ENCODE assay signal across 7 mouse cellular contexts in the genomic region with DNA sequence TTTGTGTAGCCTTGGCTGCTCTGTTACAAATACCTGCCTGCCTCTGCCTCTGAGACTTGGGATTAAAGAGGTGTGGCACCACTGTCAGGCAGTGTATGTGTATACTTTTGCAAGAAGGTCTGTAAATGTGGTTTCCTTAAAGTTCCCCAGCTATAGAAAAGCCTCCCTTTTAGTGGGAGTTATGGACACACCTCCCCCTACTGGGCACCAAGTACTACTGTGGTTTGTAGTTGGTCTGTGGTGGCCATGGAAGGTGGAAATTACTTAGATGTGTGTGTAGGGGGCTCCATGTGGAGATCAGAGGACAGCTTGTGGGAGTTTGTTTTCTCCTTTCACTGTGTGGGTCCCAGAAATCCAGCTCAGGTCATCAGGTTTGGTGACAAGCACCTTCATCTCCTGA. TPM values are rescaled to one million over a fixed set of nuclear protein-coding genes. Genes with fewer than 3 reads are reported as not detected.
DNase-seq lines count a peak whose midpoint lies in the region; ATAC-seq and TF ChIP-seq lines count a peak whose summit lies in the region.

No protein-coding gene starts in this region.

- no peak for DNase-seq in hindbrain, embryonic 14.5 days (ENCODE audit: low spot score)
- peak; percentile 11 for DNase-seq in thymus, postnatal 4 days
- DNase-seq in thymus, adult 2 months = no peak
- DNase-seq in urinary bladder, postnatal 36 days (ENCODE audit: low spot score in 2 of 2) = no peak
- no peak for DNase-seq in right cerebral cortex, postnatal 36 days (ENCODE audit: low spot score in 2 of 2)

- no peaks in the 10 kb centered on the region for H3K9me3 ChIP-seq in hindbrain, embryonic 13.5 days
- no peaks in the 10 kb centered on the region; the same call in 1 of the 2 replicates for H3K9me3 ChIP-seq in hindbrain, embryonic 14.5 days (ENCODE audit: control insufficient read depth, low read length)

- H3K4me1 ChIP-seq in hindbrain, embryonic 13.5 days (replicated peaks) = peaks cover 6% of the 10 kb centered on the region
- H3K4me1 ChIP-seq in hindbrain, embryonic 14.5 days (replicated peaks; ENCODE audit: control insufficient read depth, insufficient read depth, low read length) = no peaks in the 10 kb centered on the region
- no peaks in the 10 kb centered on the region for H3K4me1 ChIP-seq in thymus, adult 2 months (replicated peaks; ENCODE audit: control insufficient read depth, insufficient read depth, low read length)
- H3K4me1 ChIP-seq in cortical plate, adult 2 months (ENCODE audit: control insufficient read depth, insufficient read depth, low read length) = no peaks in the 10 kb centered on the region

- H3K4me3 ChIP-seq in hindbrain, embryonic 13.5 days = no peak overlapping the region
- H3K4me3 ChIP-seq in hindbrain, embryonic 14.5 days (replicated peaks; ENCODE audit: low read length) = no peak overlapping the region
- H3K4me3 ChIP-seq in thymus, adult 2 months (ENCODE audit: control insufficient read depth, insufficient read depth, low read length) = no peak overlapping the region
- H3K4me3 ChIP-seq in cortical plate, adult 2 months (ENCODE audit: insufficient read depth, low read length) = no peak overlapping the region

- no peak overlapping the region for H3K9ac ChIP-seq in hindbrain, embryonic 13.5 days
- H3K9ac ChIP-seq in hindbrain, embryonic 14.5 days = no peak overlapping the region

- no peak overlapping the region for H3K27ac ChIP-seq in hindbrain, embryonic 13.5 days
- no peak overlapping the region for H3K27ac ChIP-seq in hindbrain, embryonic 14.5 days
- no peak overlapping the region for H3K27ac ChIP-seq in thymus, adult 2 months (ENCODE audit: control insufficient read depth, insufficient read depth, low read length)
- H3K27ac ChIP-seq in cortical plate, adult 2 months (ENCODE audit: insufficient read depth, low read length) = no peak overlapping the region

- H3K27me3 ChIP-seq in hindbrain, embryonic 13.5 days = 0 out of 2 replicates have a peak, but pooled peaks cover 10% of the 10 kb centered on the region
- H3K27me3 ChIP-seq in hindbrain, embryonic 14.5 days (ENCODE audit: control insufficient read depth, insufficient read depth, low read length) = no peaks in the 10 kb centered on the region
- H3K27me3 ChIP-seq in thymus, adult 2 months (ENCODE audit: control insufficient read depth, insufficient read depth, low read length) = no peaks in the 10 kb centered on the region

- H3K36me3 ChIP-seq in hindbrain, embryonic 13.5 days = no peaks in the 10 kb centered on the region
- no peaks in the 10 kb centered on the region for H3K36me3 ChIP-seq in hindbrain, embryonic 14.5 days (replicated peaks; ENCODE audit: control insufficient read depth, insufficient read depth)
- H3K36me3 ChIP-seq in thymus, adult 2 months (ENCODE audit: control insufficient read depth, insufficient read depth, low read length) = no peaks in the 10 kb centered on the region

- no peak for TF ChIP-seq CTCF in thymus, adult 2 months (IDR thresholded peaks at IDR 0.05; ENCODE audit: borderline replicate concordance, control insufficient read depth, extremely low read depth, insufficient read depth, low read length, poor library complexity)
- TF ChIP-seq CTCF in cortical plate, adult 2 months (IDR thresholded peaks at IDR 0.05; ENCODE audit: extremely low read depth, insufficient read depth, low read length) = peak; percentile 39; the same call in 1 of the 2 replicates

- TF ChIP-seq POLR2A in thymus, adult 2 months (IDR thresholded peaks at IDR 0.05; ENCODE audit: control insufficient read depth, extremely low read depth, insufficient read depth, low read length, poor library complexity) = no peak
- TF ChIP-seq POLR2A in cortical plate, adult 2 months (IDR thresholded peaks at IDR 0.05; ENCODE audit: extremely low read depth, insufficient read depth, low read length) = no peak

- 0 out of 2 replicates have a peak, but pooled peaks have one; percentile 21 for ATAC-seq in hindbrain, embryonic 13.5 days (ENCODE audit: low FRiP score)
- no peak for ATAC-seq in hindbrain, embryonic 14.5 days (ENCODE audit: low FRiP score)

- H3K4me2 ChIP-seq in hindbrain, embryonic 13.5 days = no peak overlapping the region
- H3K4me2 ChIP-seq in hindbrain, embryonic 14.5 days (replicated peaks) = no peak overlapping the region

RNA-seq across cellular contexts. Expression of gene Trio, which starts 41.7 kb away (rescaled TPM):
- polyA plus RNA-seq in hindbrain, embryonic 13.5 days (2015; fragmentation: Nextera tagmentation; extraction: Ambion mirVana) = 37.7 and 39.5 TPM in 2 replicates
- 53.9 and 59.2 TPM in 2 replicates for polyA plus RNA-seq in hindbrain, embryonic 14.5 days (2014; fragmentation: Nextera tagmentation; extraction: Ambion mirVana)
- polyA plus RNA-seq in thymus, adult 2 months (2012; rRNA removed) = 24.9 and 26.6 TPM in 2 replicates
- 149 and 167 TPM in 2 replicates for polyA plus RNA-seq in cortical plate, adult 2 months (2012; rRNA removed)
